11 mouse cellular contexts compared by ENCODE assay signal in genomic region chr1:156654735-156655530, GRCm38 (mm10). TPM values are rescaled to one million over a fixed set of nuclear protein-coding genes. Genes with fewer than 3 reads are reported as not detected.
A peak's percentile ranks its signal among the peaks of the same experiment; 100 is the strongest.
DNase-seq lines count a peak whose midpoint lies in the region; ATAC-seq and TF ChIP-seq lines count a peak whose summit lies in the region.
"Had no signal": no experiment of that assay in that cellular context is flagged by ENCODE, and none has a peak within 500 bp of the region (broad histone marks: within the 10 kb centered on the region; RNA-seq: fewer than 3 reads in every experiment).

No protein-coding gene starts in this region.

- TF ChIP-seq POLR2A in kidney, adult 2 months (IDR thresholded peaks at IDR 0.05; ENCODE audit: low read depth, low read length): no peak

- H3K4me1 ChIP-seq in kidney, adult 2 months (ENCODE audit: control insufficient read depth, insufficient read depth, low read length): peaks cover 2% of the 10 kb centered on the region; the same call in 1 of the 2 replicates
- peaks cover 10% of the 10 kb centered on the region for H3K4me1 ChIP-seq in lung, embryonic 16.5 days (replicated peaks; ENCODE audit: control insufficient read depth, insufficient read depth, low read length)

- H3K9ac ChIP-seq in lung, embryonic 16.5 days (ENCODE audit: low read length): peak overlapping the region; percentile 20; the same call in 1 of the 2 replicates

- no peaks in the 10 kb centered on the region for H3K9me3 ChIP-seq in lung, embryonic 16.5 days (ENCODE audit: control insufficient read depth, low read length)

- H3K4me2 ChIP-seq in lung, embryonic 16.5 days (ENCODE audit: low read depth, low read length): no peak overlapping the region

- H3K27me3 ChIP-seq in kidney, adult 2 months (replicated peaks; ENCODE audit: control insufficient read depth, insufficient read depth, low read length): no peaks in the 10 kb centered on the region
- H3K27me3 ChIP-seq in lung, embryonic 16.5 days (ENCODE audit: control insufficient read depth, insufficient read depth, low read depth, low read length): no peaks in the 10 kb centered on the region

- TF ChIP-seq CTCF in kidney, adult 2 months (conservative IDR thresholded peaks at IDR 0.05; ENCODE audit: insufficient read depth, insufficient read length, low read depth, low read length): no peak

- ATAC-seq in activated CD4-positive, CD25-positive, alpha-beta regulatory T cell, adult 4 months: peak; percentile 47
- ATAC-seq in lung, embryonic 16.5 days (ENCODE audit: low read depth): 0 out of 2 replicates have a peak, but pooled peaks have one; percentile 42
- ATAC-seq: forebrain, embryonic 14.5 days had no signal

- peak; percentile 29 for DNase-seq in embryo, embryonic 10 days (ENCODE audit: low spot score)
- DNase-seq in embryo, embryonic 9.5 days (ENCODE audit: extremely low spot score): no peak
- DNase-seq in kidney, adult 2 months: peak; percentile 30
- no peak for DNase-seq in kidney, adult 11 months
- DNase-seq in frontal cortex, adult 2 months (ENCODE audit: extremely low spot score in 1 of 2, low spot score in 1 of 2): no peak
- DNase-seq in thymus, postnatal 36 days: no peak
- DNase-seq: cerebellum, postnatal 10 days; thymus, postnatal 14 days had no signal

- no peak overlapping the region for H3K4me3 ChIP-seq in kidney, adult 2 months (ENCODE audit: insufficient read depth, low read depth, low read length)
- H3K4me3 ChIP-seq in lung, embryonic 16.5 days (ENCODE audit: low read length): no peak overlapping the region

- H3K27ac ChIP-seq in kidney, adult 2 months (ENCODE audit: insufficient read depth, low read depth, low read length): peak overlapping the region; percentile 64; the same call in 1 of the 2 replicates
- peak overlapping the region; percentile 46; the same call in 1 of the 2 replicates for H3K27ac ChIP-seq in lung, embryonic 16.5 days (ENCODE audit: low read length)

- no peaks in the 10 kb centered on the region for H3K36me3 ChIP-seq in kidney, adult 2 months (ENCODE audit: control insufficient read depth, insufficient read depth, low read length)
- H3K36me3 ChIP-seq in lung, embryonic 16.5 days (ENCODE audit: control insufficient read depth, insufficient read depth, low read length): no peaks in the 10 kb centered on the region

- WGBS in kidney, adult 2 months: 57% methylated on average over 13 of the region's 13 CpGs
- WGBS in lung, embryonic 16.5 days: 61% methylated on average over 13 of the region's 13 CpGs

RNA-seq across cellular contexts. Expression of gene Tor3a, which starts 19.2 kb away (rescaled TPM):
- 12.7 and 19.1 TPM in 2 replicates for polyA plus RNA-seq in kidney, adult 2 months (2012; rRNA removed)
- polyA plus RNA-seq in activated CD4-positive, CD25-positive, alpha-beta regulatory T cell, adult 4 months (2017; shearing (Covaris generic)): 10 to 100 TPM; 21.6 to 22.8 TPM
- polyA plus RNA-seq in lung, embryonic 16.5 days (2015; fragmentation: Nextera tagmentation; extraction: Ambion mirVana): 14.0 and 17.0 TPM in 2 replicates
- polyA plus RNA-seq in frontal cortex, adult 2 months (2012; rRNA removed): 6.2 and 6.6 TPM in 2 replicates

Comparison
In these comparisons a context has a peak if more than half of its experiments do, and no peak if none do; other contexts are left out.
1. DNase-seq: peak in embryo, embryonic 10 days (single experiment) and kidney, adult 2 months (single experiment); none in embryo, embryonic 9.5 days (single experiment), kidney, adult 11 months (single experiment), frontal cortex, adult 2 months (0 of 2) and thymus, postnatal 36 days (0 of 2).